Mouse (Mus musculus) heart, postnatal 0 days (tissue): ENCODE results near the gene Plac9b. TPM values are rescaled to one million over a fixed set of nuclear protein-coding genes. Genes with fewer than 3 reads are reported as not detected.
A peak's percentile ranks its signal among the peaks of the same experiment; 100 is the strongest.
"Not testable (repeated sequence)": the region's sequence is repeated elsewhere in the genome, so short reads cannot be mapped to it uniquely, and the experiment has no call there.

Experiments
- ATAC-seq: fragments of 200-750 bp; cut with Nextera tagmentation; 2 replicates; pipeline ENCODE4 v1.8.0; 2017; ENCODE audit warnings: low read depth, moderate number of reproducible peaks, moderate library complexity; ENCODE audit not compliant: insufficient read depth
- DNase-seq: peaks from one replicate; pipeline ENCODE4 v3.0.0-alpha.2; 2016; ENCODE audit warnings: low spot score
- H3K27ac ChIP-seq: fragments of 300-500 bp; sonication (generic); 2 replicates; pipeline ENCODE4 v1.5.1; 2014; ENCODE audit warnings: low read depth, mild to moderate bottlenecking
- H3K27me3 ChIP-seq: fragments of 300-500 bp; sonication (generic); 2 replicates; pipeline ENCODE4 v1.6.1; 2014; ENCODE audit warnings: low read length, mixed read lengths; ENCODE audit not compliant: control insufficient read depth, insufficient read depth
- H3K36me3 ChIP-seq: fragments of 300-500 bp; sonication (generic); replicated peaks from 2 replicates; pipeline ENCODE4 v1.6.1; 2014; ENCODE audit warnings: low read length, mixed read lengths; ENCODE audit not compliant: control insufficient read depth, insufficient read depth
- H3K4me1 ChIP-seq: fragments of 300-500 bp; sonication (generic); 2 replicates; pipeline ENCODE4 v1.6.1; 2014; ENCODE audit warnings: antibody characterized with exemption; ENCODE audit not compliant: control insufficient read depth, insufficient read depth
- H3K4me2 ChIP-seq: fragments of 300-500 bp; sonication (generic); 2 replicates; pipeline ENCODE4 v1.6.1; 2014; ENCODE audit warnings: low read depth, mild to moderate bottlenecking, low read length, moderate library complexity
- H3K4me3 ChIP-seq: fragments of 300-500 bp; sonication (generic); 2 replicates; pipeline ENCODE4 v1.5.1; 2014; ENCODE audit warnings: low read depth, low read length
- H3K9ac ChIP-seq: fragments of 300-500 bp; sonication (generic); replicated peaks from 2 replicates; pipeline ENCODE4 v1.6.1; 2014; ENCODE audit warnings: low read depth, low read length, mixed read lengths
- H3K9me3 ChIP-seq: fragments of 300-500 bp; sonication (generic); replicated peaks from 2 replicates; pipeline ENCODE4 v1.6.1; 2016; ENCODE audit warnings: low read length; ENCODE audit not compliant: control insufficient read depth
- WGBS: fragments of 180-500 bp; shearing (Covaris S2); extraction: QIAGEN DNeasy Blood & Tissue Kit; methylation state at CpG from one replicate; pipeline ENCODE4 v1.1.7; 2014; 5-methylcytosine and 5-hydroxymethylcytosine counted together
- polyA plus RNA-seq: library from polyadenylated mRNA; unstranded; fragments of >200 nt; fragmentation: Nextera tagmentation; extraction: Ambion mirVana; gene quantifications from 2 replicates; pipeline ENCODE4 v1.2.1, GENCODE M21; 2015
- total RNA-seq: library from RNA; depleted of rRNA; stranded (reverse); fragments of >200 nt; gene quantifications from 2 replicates; pipeline ENCODE4 v1.2.3, GENCODE M21; 2014; ENCODE audit warnings: low replicate concordance; rRNA removed

Plac9b gene
- total RNA-seq = 7.0 and 26.5 TPM in 2 replicates
- polyA plus RNA-seq = 28.7 and 34.6 TPM in 2 replicates

GRCm38 (mm10) chr14:26182380-26182779 is at the start of gene Plac9b:
TSS of gene Plac9b (minus strand) at chr14:26182480.
- H3K4me3 ChIP-seq, H3K4me1 ChIP-seq, H3K9me3 ChIP-seq, H3K36me3 ChIP-seq, DNase-seq, H3K9ac ChIP-seq, H3K4me2 ChIP-seq, H3K27ac ChIP-seq, H3K27me3 ChIP-seq, ATAC-seq: not testable (repeated sequence)
- no CpG with 5 or more reads among the region's 10 CpGs for WGBS

- H3K4me1 ChIP-seq, H3K4me2 ChIP-seq, ATAC-seq, DNase-seq, H3K9ac ChIP-seq, H3K27ac ChIP-seq, H3K9me3 ChIP-seq, H3K27me3 ChIP-seq, H3K4me3 ChIP-seq, H3K36me3 ChIP-seq: not testable (repeated sequence)
- WGBS = no CpG with 5 or more reads among the region's 5 CpGs
Measured at GRCm38 (mm10) chr14:26216233-26217000, 34.1 kb upstream of the Plac9b start.

- H3K27me3 ChIP-seq, H3K4me3 ChIP-seq, H3K9me3 ChIP-seq, DNase-seq, H3K36me3 ChIP-seq, H3K4me1 ChIP-seq, H3K9ac ChIP-seq, H3K4me2 ChIP-seq, H3K27ac ChIP-seq: not testable (repeated sequence)
- ATAC-seq = peak; percentile 55
- no CpG with 5 or more reads among the region's 10 CpGs for WGBS
Measured at GRCm38 (mm10) chr14:26206926-26207247, 24.6 kb upstream of the Plac9b start, which contains the start of gene Tmem254b. TSS of gene Tmem254b (minus strand) at chr14:26207041.

- not testable (repeated sequence) for H3K9me3 ChIP-seq, H3K4me1 ChIP-seq, H3K4me2 ChIP-seq, H3K4me3 ChIP-seq, H3K36me3 ChIP-seq, H3K27ac ChIP-seq, DNase-seq, H3K27me3 ChIP-seq, H3K9ac ChIP-seq
- peak; percentile 55; the same call in 1 of the 2 replicates for ATAC-seq
- WGBS = no CpG with 5 or more reads among the region's 44 CpGs
Measured at GRCm38 (mm10) chr14:26206197-26206925, 24.1 kb upstream of the Plac9b start.

- H3K4me1 ChIP-seq, H3K27me3 ChIP-seq, H3K27ac ChIP-seq, H3K36me3 ChIP-seq, H3K4me2 ChIP-seq, DNase-seq, H3K9ac ChIP-seq, ATAC-seq, H3K4me3 ChIP-seq, H3K9me3 ChIP-seq: not testable (repeated sequence)
- WGBS = no CpG with 5 or more reads among the region's 3 CpGs
Measured at GRCm38 (mm10) chr14:26197851-26198250, 15.6 kb upstream of the Plac9b start.

GRCm38 (mm10) chr14:26188361-26188760 is 6.1 kb upstream of the Plac9b start:
- H3K36me3 ChIP-seq, ATAC-seq, H3K27me3 ChIP-seq, H3K4me2 ChIP-seq, H3K9ac ChIP-seq, H3K9me3 ChIP-seq, H3K27ac ChIP-seq, H3K4me3 ChIP-seq, DNase-seq, H3K4me1 ChIP-seq: not testable (repeated sequence)
- no CpG with 5 or more reads among the region's 8 CpGs for WGBS

GRCm38 (mm10) chr14:26186638-26187037 is 4.4 kb upstream of the Plac9b start:
- not testable (repeated sequence) for DNase-seq, H3K4me3 ChIP-seq, H3K9ac ChIP-seq, ATAC-seq, H3K27me3 ChIP-seq, H3K9me3 ChIP-seq, H3K4me1 ChIP-seq, H3K4me2 ChIP-seq, H3K36me3 ChIP-seq, H3K27ac ChIP-seq
- no CpG with 5 or more reads among the region's 9 CpGs for WGBS

- H3K4me2 ChIP-seq, H3K9me3 ChIP-seq, H3K4me3 ChIP-seq, ATAC-seq, H3K27me3 ChIP-seq, H3K4me1 ChIP-seq, H3K36me3 ChIP-seq, DNase-seq, H3K27ac ChIP-seq, H3K9ac ChIP-seq: not testable (repeated sequence)
- WGBS = no CpG with 5 or more reads among the region's 10 CpGs
Measured at GRCm38 (mm10) chr14:26181660-26182059, 620 bp downstream of the Plac9b start.
